Mouse (Mus musculus) E14TG2a.4 (cell line): ENCODE data around the gene Col13a1.

Experiments used
- CTCF ChIP-seq: conservative IDR thresholded peaks from 2 replicates; pipeline ENCODE4 v1.5.1; 2014; ENCODE audit warnings: low read length
- NANOG ChIP-seq: IDR thresholded peaks from 2 replicates; pipeline ENCODE4 v1.6.1; 2014; ENCODE audit warnings: borderline replicate concordance, low read length, mixed read lengths

DNA sequence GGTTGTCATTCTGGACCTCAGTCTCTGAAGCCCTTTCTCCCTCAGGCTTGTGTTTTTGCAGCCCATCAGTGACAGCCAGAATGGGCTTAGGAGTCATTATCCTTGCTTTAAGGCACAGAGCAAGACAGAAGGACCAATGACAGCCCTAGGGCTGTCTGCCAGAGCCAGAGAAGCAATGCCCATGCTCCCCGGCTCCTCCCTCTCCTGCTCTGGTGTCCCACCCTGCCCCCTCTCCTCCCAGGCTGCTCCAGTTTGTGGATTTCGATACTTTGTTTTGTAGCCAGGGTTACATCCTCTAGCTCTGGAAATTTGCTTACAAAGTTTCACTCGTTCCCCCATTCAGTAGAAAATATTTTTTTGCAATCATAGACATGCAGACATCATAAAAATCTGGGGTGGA lies 69.9 kb downstream of the Col13a1 start:
- TF ChIP-seq CTCF (no peak), NANOG (no peak)
